Mouse (Mus musculus) CH12F3 (cell line): ENCODE results near the gene Bcl2l11.

ENCODE experiments used
- in situ Hi-C: fragments of 300-500 bp; cut with MboI; formaldehyde crosslinking; loops from 2 replicates; pipeline ENCODE4 v1.14.3; 2020; ENCODE audit warnings: low sequenced_read_pairs

Bcl2l11 gene

DNA sequence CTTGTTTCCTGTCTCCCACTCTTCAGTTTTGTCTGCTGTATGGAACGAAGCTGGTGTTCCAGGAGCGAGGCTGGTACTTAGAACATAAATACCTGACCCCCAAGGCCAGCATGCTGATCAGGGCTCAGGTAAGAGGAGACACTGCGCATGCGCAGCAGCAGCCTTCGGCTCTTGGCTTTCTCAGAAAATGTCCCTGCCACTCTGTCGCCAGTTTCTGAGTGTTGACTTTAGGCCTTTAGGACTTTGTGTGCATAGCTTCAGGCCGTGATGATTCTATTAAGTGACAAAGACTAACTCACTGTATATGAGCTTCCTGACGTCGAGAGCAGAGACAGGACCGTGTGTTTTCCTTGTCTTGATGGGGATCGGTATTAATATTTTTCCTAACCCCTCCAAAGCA lies 20.2 kb upstream of the Bcl2l11 start:
- in situ Hi-C loops = loop anchor here (25.0 kb wide), 1 partner anchor 218 kb away; no protein-coding TSS in a partner anchor

DNA sequence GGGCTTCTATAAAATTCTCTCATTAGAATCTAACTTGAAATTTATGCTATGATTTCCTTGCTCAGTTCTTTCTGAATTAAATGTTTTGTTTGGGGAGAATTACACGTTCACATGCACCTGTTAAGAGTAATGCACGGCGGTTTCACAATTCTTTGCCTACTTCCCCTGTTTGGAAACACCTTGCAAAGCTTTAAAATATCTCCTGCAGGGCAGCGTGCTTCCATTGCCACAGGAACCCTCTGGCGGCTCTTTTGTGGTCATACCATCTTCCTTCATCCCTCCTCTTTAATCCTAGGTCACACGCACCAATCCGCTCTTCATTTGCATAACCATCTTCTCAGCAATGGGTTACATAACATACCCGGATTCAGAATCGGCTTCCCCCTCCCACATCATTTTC lies 14.3 kb upstream of the Bcl2l11 start:
- in situ Hi-C loops = loop anchor here (25.0 kb wide), 1 partner anchor 224 kb away; no protein-coding TSS in a partner anchor

GRCm38 (mm10) chr2:128114621-128115020 lies 11.2 kb upstream of the Bcl2l11 start:
- in situ Hi-C loops = loop anchor here (25.0 kb wide), 1 partner anchor 227 kb away; no protein-coding TSS in a partner anchor

DNA sequence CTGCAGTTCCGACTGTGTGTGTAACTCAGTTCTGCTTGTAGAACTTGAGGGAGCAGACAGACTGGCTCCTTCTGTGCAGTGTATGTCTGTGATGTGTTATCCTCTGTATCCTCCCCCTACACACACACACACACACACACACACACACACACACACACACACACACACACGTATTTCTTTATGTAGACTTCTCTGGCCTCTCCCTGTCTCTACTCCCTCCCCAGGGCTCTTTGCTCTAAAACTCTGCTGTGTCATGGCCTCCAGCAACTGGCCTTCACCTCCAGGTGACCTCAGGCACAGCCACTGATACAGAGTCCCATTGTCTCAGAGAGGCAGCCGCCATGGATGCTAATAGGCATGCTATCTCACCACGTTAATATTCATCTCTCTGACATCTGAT lies 10.3 kb upstream of the Bcl2l11 start:
- in situ Hi-C loops = loop anchor here (25.0 kb wide), 1 partner anchor 228 kb away; no protein-coding TSS in a partner anchor

- in situ Hi-C loops = loop anchor here (25.0 kb wide), 1 partner anchor 230 kb away; no protein-coding TSS in a partner anchor
Observed at GRCm38 (mm10) chr2:128117605-128118004, 8.2 kb upstream of the Bcl2l11 start.

DNA sequence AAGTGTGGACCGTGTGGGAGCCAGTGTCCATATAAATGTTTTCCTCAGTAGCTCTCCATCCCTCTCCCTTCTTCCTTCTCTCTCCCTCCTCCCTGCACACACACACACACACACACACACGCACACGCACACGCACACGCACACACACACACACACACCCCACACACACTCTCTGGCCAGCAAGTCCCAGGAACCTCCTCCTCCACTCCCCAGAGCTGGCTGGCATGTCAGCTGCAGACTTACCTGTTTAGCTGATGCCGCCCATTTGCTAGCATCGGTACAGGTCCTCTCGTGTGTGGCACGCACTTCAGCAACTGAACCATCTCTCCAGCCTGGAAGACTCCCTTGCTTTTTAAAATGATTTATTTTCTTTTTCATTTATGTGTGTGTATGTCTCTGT lies 6.9 kb upstream of the Bcl2l11 start:
- in situ Hi-C loops = loop anchor here (25.0 kb wide), 1 partner anchor 232 kb away; no protein-coding TSS in a partner anchor

GRCm38 (mm10) chr2:128122491-128122890 lies 3.3 kb upstream of the Bcl2l11 start:
- in situ Hi-C loops = loop anchor here (25.0 kb wide), 1 partner anchor 235 kb away; no protein-coding TSS in a partner anchor

- in situ Hi-C loops = loop anchor here (25.0 kb wide), 1 partner anchor 236 kb away; no protein-coding TSS in a partner anchor
Observed at GRCm38 (mm10) chr2:128122891-128123771, 2.7 kb upstream of the Bcl2l11 start.

DNA sequence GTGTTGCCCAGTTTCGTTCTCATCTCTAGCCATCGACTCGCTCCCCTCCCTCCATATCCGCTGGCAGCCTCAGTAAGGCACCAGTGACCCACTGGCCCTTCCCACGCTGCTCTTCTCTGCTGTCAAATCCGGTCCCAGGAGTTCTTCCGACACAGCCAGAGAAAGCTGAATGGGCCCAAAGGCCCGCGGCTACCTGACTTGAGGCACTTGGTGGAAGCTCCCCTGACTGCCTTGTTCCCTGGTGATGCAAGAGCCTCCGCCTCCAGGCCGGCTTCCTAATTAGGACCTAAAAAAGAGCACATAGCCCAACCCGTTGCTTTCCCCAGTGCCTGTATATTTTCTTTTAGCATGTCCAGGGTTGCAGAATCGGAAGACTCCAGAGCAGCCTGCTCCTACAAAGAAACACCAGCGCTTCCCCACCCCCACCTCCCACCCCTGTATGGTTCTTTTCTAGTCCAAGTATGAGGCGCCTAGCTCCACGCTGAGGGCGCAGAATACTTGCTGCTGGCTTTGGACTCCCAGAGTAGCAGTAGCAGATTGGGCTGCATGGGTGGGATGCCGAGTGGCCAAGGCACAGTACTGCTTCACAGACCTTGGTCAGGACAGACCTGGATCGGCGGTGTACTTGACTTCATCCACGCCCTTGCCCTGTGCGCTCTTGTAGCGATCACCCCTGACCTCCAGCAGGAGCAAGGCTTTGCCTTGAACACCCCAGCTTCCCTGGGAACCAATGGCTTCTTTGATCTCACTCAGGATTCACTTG lies 1.7 kb upstream of the Bcl2l11 start:
- in situ Hi-C loops = loop anchor here (25.0 kb wide), 1 partner anchor 237 kb away; no protein-coding TSS in a partner anchor

- in situ Hi-C loops = loop anchor here (25.0 kb wide), 1 partner anchor 237 kb away; no protein-coding TSS in a partner anchor
Observed at GRCm38 (mm10) chr2:128124693-128125092, 1.1 kb upstream of the Bcl2l11 start.

GRCm38 (mm10) chr2:128126591-128127051 lies 783 bp downstream of the Bcl2l11 start:
- in situ Hi-C loops = no loop called here

GRCm38 (mm10) chr2:128127121-128127671 lies 1.4 kb downstream of the Bcl2l11 start:
- in situ Hi-C loops = no loop called here

DNA sequence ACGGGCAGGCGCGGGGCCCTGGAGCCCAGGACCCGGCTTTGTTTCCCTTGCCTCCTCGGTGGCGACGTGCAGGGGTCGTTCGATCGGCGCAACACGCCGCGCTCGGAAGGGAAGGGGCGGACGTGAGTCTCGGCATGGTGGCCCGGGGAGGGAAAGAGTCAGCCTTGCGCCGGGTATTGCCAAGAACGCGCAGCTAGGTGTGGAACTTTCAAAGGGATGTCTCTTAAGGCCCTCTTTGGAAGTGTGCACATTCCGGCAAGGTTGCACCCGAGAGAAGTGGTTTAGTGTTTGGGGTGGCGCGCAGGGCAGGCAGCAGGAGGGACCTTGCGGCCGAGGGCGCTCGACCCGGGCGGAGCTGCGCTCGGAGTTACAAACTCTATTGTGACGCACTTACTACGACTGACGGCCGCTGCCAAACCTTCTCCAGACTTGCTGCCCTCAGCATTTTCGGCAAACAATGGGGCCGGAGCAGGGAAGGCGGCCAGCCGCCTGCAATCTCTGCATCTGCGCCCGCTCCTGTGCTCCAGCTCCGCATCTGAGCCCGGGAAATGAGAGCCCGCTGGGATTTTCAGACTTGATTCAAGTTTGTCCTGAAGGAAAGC lies 2.0 kb downstream of the Bcl2l11 start:
- in situ Hi-C loops = no loop called here

DNA sequence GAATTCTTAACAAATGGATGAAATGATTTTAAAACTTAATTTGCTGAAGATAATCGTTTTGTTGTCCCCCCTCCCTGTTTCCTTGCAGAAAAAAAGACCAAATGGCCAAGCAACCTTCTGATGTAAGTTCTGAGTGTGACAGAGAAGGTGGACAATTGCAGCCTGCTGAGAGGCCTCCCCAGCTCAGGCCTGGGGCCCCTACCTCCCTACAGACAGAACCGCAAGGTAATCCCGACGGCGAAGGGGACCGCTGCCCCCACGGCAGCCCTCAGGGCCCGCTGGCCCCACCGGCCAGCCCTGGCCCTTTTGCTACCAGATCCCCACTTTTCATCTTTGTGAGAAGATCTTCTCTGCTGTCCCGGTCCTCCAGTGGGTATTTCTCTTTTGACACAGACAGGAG lies 2.7 kb downstream of the Bcl2l11 start:
- in situ Hi-C loops = no loop called here

DNA sequence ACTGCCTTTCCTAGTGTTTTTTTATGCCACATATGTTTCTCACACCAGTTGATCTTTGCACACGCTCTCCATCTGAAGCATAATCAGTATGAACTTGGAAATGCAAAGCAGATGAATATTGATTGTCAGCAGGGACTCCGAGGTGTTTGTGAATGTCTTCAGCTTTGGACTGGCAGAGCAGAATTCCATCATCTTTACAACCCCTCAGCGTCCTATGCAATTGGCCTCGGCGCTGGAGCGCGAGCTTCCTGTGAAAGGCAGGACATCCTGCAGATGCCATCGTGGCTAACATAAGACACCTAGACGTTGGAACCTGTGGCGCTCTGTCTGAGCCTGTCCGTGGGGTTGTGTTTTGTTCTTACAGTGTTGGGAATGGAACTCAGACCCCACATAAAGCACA lies 5.7 kb downstream of the Bcl2l11 start:
- in situ Hi-C loops = no loop called here

DNA sequence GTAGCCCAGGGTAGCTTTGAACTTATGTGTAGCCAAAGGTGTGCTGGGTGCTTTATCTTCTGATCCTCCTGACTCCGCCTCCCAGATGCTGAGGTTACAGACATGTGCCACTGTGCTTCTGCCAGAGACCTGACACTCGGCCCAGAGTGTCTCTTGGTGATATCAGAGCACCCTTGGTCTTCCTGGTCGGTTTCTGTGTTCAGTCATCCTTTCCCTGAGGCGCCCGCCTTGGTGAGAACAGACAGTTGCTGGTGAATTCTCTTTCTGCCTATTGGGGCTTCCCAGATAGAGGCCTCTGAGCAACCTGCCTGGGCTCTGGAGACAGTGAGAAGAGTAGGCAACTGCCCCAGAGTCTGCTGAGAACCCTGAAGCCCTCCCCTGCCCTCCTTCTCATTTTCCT lies 6.8 kb downstream of the Bcl2l11 start:
- in situ Hi-C loops = no loop called here

DNA sequence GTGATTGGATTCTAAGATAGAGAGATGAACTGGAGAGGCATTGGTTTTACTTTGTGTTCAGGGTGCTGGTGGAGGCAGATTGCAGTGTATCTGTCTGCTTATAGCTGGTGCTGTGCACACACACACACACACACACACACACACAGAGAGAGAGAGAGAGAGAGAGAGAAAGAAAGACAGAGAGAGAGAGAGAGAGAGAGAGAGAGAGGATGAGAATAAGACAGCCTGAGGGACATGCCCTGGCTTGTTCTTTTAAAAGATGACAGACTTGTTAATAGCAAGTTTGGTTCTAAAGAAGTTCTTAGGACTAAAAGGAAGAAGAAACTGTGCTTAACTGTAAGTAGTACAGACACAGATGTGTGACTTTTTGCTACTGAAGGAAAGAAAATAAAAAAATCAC lies 8.0 kb downstream of the Bcl2l11 start:
- in situ Hi-C loops = no loop called here

DNA sequence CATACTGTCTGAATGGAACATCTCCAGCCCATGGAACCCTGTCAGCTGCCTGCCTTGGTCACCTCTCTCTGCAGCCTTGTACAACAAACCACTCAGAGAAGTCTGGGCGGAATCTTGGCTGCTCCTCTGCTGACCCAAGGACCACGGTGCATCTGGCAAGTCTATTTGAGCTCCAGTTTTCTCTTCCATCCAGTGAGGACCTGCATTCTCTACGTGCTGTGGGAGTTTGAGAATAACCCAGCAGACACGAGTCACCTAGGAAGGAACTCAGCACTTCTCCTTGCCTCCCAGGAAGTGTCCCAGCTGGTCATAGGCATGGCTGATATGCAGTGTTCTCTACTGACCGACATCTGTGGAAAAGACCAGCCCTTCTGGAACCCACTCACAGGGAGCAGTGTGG lies 8.6 kb downstream of the Bcl2l11 start:
- in situ Hi-C loops = no loop called here

- in situ Hi-C loops = no loop called here
Observed at GRCm38 (mm10) chr2:128134948-128135347, 9.1 kb downstream of the Bcl2l11 start.

DNA sequence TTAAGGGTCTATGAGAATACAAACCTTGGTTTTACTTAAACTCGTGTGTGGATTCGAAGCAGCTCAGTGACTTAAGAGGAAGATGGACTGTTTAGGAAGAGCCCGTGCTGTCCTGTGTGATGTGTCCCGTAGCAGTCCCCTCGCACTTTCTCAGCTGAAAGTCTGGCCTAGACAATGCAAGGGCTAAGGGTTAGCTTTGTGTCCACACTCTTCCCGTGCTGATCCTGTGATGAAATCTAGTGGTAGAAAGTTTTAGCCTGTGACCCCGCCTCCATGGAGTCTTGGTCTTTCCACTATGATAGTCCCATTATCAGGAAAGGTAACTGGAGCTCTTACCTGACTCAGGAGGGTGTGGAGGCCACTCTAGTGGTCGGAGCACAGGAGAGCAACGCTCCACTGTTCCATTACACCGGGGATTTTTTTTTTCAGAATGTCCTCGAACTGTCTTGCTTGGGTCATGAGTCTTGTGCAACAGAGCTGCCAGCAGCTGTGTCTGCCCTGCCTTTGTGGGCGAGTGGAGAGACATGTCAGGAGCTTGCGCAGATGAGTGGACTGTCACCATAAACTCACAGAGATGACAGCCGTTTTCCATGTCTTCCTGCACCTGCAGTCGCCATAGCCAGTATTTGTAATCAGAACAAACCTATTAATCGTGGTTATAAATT lies 11.1 kb downstream of the Bcl2l11 start:
- in situ Hi-C loops = no loop called here
